Mouse (Mus musculus) liver, embryonic 14.5 days (tissue): ENCODE results near the gene Tmem170.

ENCODE experiments used
- CTCF ChIP-seq: IDR thresholded peaks from 2 replicates; pipeline ENCODE4 v1.5.1; 2016; ENCODE audit warnings: antibody characterized with exemption, low read depth, control low read depth
- EP300 ChIP-seq: IDR thresholded peaks from 2 replicates; pipeline ENCODE4 v1.6.1; 2016; ENCODE audit warnings: antibody characterized with exemption, low read depth

DNA sequence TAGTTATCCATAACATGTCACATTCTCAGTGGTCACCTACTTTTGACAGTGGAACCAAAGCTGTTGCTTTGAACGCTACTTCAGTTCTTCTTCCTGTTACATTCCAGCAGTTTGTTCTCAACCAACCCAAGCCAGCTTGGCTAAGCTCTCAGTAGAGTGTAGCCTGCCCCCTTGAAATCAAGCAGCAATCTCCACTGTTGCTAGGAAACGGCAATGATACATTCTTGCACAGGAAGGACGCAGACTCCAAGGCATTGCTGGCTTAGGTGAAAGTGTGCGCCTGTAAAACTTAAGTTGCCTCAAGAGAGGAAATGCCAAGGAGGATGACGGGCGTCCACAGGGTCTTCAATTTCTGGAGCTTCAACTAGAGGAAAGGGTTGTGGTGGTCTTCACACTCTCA lies 10.7 kb downstream of the Tmem170 start:
- TF ChIP-seq CTCF: no peak
- TF ChIP-seq EP300: no peak
